Mouse (Mus musculus): ENCODE measurements around the gene 1700012B07Rik. TPM values are rescaled to one million over a fixed set of nuclear protein-coding genes. Genes with fewer than 3 reads are reported as not detected.

The 1700012B07Rik gene
- total and polyA plus RNA-seq, 3 experiments = not detected

- TF ChIP-seq CTCF (IDR thresholded peaks at IDR 0.05 in 2 of 3, conservative IDR thresholded peaks at IDR 0.05 in 1 of 3; ENCODE audit: control insufficient read depth in 1 of 3, insufficient read depth in 1 of 3, low read depth in 2 of 3, low read length in 3 of 3, poor library complexity in 1 of 3, severe bottlenecking in 1 of 3) (peak in 1 of 3 experiments; percentile 37; a peak in 2 of 6 replicates), SMC3 (IDR thresholded peaks at IDR 0.05; ENCODE audit: low read depth, low read length) (peak; percentile 31), MEF2A (IDR thresholded peaks at IDR 0.05; ENCODE audit: extremely low read depth, insufficient replicate concordance, low read depth, low read length, poor library complexity, severe bottlenecking) (no peak), ZKSCAN1 (IDR thresholded peaks at IDR 0.05; ENCODE audit: low read depth, low read length) (no peak), GABPA (IDR thresholded peaks at IDR 0.05; ENCODE audit: low read depth, low read length) (no peak), RAD21 (IDR thresholded peaks at IDR 0.05; ENCODE audit: low read depth, low read length) (peak; percentile 54), CHD1 (IDR thresholded peaks at IDR 0.05; ENCODE audit: low read depth, low read length) (no peak), MAZ (IDR thresholded peaks at IDR 0.05; ENCODE audit: low read depth, low read length) (no peak)
- Histone ChIP-seq H3K9ac (ENCODE audit: control insufficient read depth, low read depth, low read length, poor library complexity, severe bottlenecking) (no peak overlapping the region), H3K27ac (ENCODE audit: control insufficient read depth, low read depth, low read length) (no peak overlapping the region), H3K27me3 (ENCODE audit: control insufficient read depth in 1 of 2, insufficient read depth in 2 of 2, low read length in 2 of 2) (no peaks in the 10 kb centered on the region), H3K9me3 (replicated peaks; ENCODE audit: insufficient read depth, low read length) (no peaks in the 10 kb centered on the region), H3K4me3 (ENCODE audit: control insufficient read depth in 1 of 2, insufficient read depth in 1 of 2, low read depth in 2 of 2, low read length in 2 of 2) (no peak overlapping the region), H3K36me3 (ENCODE audit: control insufficient read depth in 1 of 2, insufficient read depth in 2 of 2, low read length in 2 of 2) (no peaks in the 10 kb centered on the region), H3K4me1 (ENCODE audit: control insufficient read depth in 1 of 2, insufficient read depth in 2 of 2, low read length in 2 of 2) (peaks cover 0 to 6% of the 10 kb centered on the region in 2 experiments; a peak in 2 of 4 replicates), H3K79me2 (ENCODE audit: control insufficient read depth, insufficient read depth, low read length, poor library complexity) (no peaks in the 10 kb centered on the region)
- no peak for DNase-seq (ENCODE audit: low read depth, low spot score)
These were observed 38.8 kb upstream of the 1700012B07Rik start for GRCm38 (mm10) chr11:109866537-109867160.

GRCm38 (mm10) chr11:109865526-109865925 lies 37.7 kb upstream of the 1700012B07Rik start:
- no peak for DNase-seq (ENCODE audit: low read depth, low spot score)
- TF ChIP-seq POLR2AphosphoS2 (IDR thresholded peaks at IDR 0.05; ENCODE audit: low read length) (no peak), TCF12 (IDR thresholded peaks at IDR 0.05; ENCODE audit: low read depth, low read length) (no peak), POLR2AphosphoS5 (IDR thresholded peaks at IDR 0.05; ENCODE audit: borderline replicate concordance, low read depth, low read length) (no peak), TBP (IDR thresholded peaks at IDR 0.05; ENCODE audit: low read depth, low read length) (no peak)
- Histone ChIP-seq H3K27me3 (ENCODE audit: control insufficient read depth in 1 of 2, insufficient read depth in 2 of 2, low read length in 2 of 2) (no peaks in the 10 kb centered on the region), H3K9ac (ENCODE audit: control insufficient read depth, low read depth, low read length, poor library complexity, severe bottlenecking) (no peak overlapping the region), H3K9me3 (replicated peaks; ENCODE audit: insufficient read depth, low read length) (no peaks in the 10 kb centered on the region), H3K27ac (ENCODE audit: control insufficient read depth, low read depth, low read length) (no peak overlapping the region), H3K36me3 (ENCODE audit: control insufficient read depth in 1 of 2, insufficient read depth in 2 of 2, low read length in 2 of 2) (no peaks in the 10 kb centered on the region), H3K79me2 (ENCODE audit: control insufficient read depth, insufficient read depth, low read length, poor library complexity) (no peaks in the 10 kb centered on the region), H3K4me3 (ENCODE audit: control insufficient read depth in 1 of 2, insufficient read depth in 1 of 2, low read depth in 2 of 2, low read length in 2 of 2) (no peak overlapping the region), H3K4me1 (ENCODE audit: control insufficient read depth in 1 of 2, insufficient read depth in 2 of 2, low read length in 2 of 2) (peaks cover 0 to 6% of the 10 kb centered on the region in 2 experiments; a peak in 2 of 4 replicates)

GRCm38 (mm10) chr11:109863951-109864350 lies 36.1 kb upstream of the 1700012B07Rik start:
- peaks cover 0 to 8% of the 10 kb centered on the region in 2 experiments; a peak in 2 of 4 replicates for H3K36me3 ChIP-seq (ENCODE audit: control insufficient read depth in 1 of 2, insufficient read depth in 2 of 2, low read length in 2 of 2)
- H3K4me3 ChIP-seq (ENCODE audit: control insufficient read depth in 1 of 2, insufficient read depth in 1 of 2, low read depth in 2 of 2, low read length in 2 of 2) = no peak overlapping the region
- H3K4me1 ChIP-seq (ENCODE audit: control insufficient read depth in 1 of 2, insufficient read depth in 2 of 2, low read length in 2 of 2) = peaks cover 0 to 13% of the 10 kb centered on the region in 2 experiments; a peak in 2 of 4 replicates
- no peak overlapping the region for H3K9ac ChIP-seq (ENCODE audit: control insufficient read depth, low read depth, low read length, poor library complexity, severe bottlenecking)
- no peaks in the 10 kb centered on the region for H3K9me3 ChIP-seq (replicated peaks; ENCODE audit: insufficient read depth, low read length)
- H3K27me3 ChIP-seq (ENCODE audit: control insufficient read depth in 1 of 2, insufficient read depth in 2 of 2, low read length in 2 of 2) = no peaks in the 10 kb centered on the region
- H3K79me2 ChIP-seq (ENCODE audit: control insufficient read depth, insufficient read depth, low read length, poor library complexity) = no peaks in the 10 kb centered on the region
- H3K27ac ChIP-seq (ENCODE audit: control insufficient read depth, low read depth, low read length) = no peak overlapping the region
- no peak for DNase-seq (ENCODE audit: low read depth, low spot score)
- TF ChIP-seq ZC3H11A (IDR thresholded peaks at IDR 0.05; ENCODE audit: low read depth, low read length) (no peak), POLR2A (IDR thresholded peaks at IDR 0.05; ENCODE audit: control insufficient read depth in 1 of 2, insufficient read depth in 1 of 2, low read depth in 1 of 2, low read length in 2 of 2, poor library complexity in 1 of 2) (no peak), MXI1 (IDR thresholded peaks at IDR 0.05; ENCODE audit: low read depth, low read length) (no peak), CHD1 (IDR thresholded peaks at IDR 0.05; ENCODE audit: low read depth, low read length) (no peak), POLR2AphosphoS2 (IDR thresholded peaks at IDR 0.05; ENCODE audit: low read length) (no peak), MYC (IDR thresholded peaks at IDR 0.05; ENCODE audit: low read depth, low read length) (no peak), TAL1 (IDR thresholded peaks at IDR 0.05; ENCODE audit: low read length) (no peak), RAD21 (IDR thresholded peaks at IDR 0.05; ENCODE audit: low read depth, low read length) (no peak), MAX (IDR thresholded peaks at IDR 0.05; ENCODE audit: low read length) (no peak), KAT2A (conservative IDR thresholded peaks at IDR 0.05; ENCODE audit: low read depth, low read length) (no peak), CHD2 (IDR thresholded peaks at IDR 0.05; ENCODE audit: low read length) (no peak), E2F4 (IDR thresholded peaks at IDR 0.05; ENCODE audit: borderline replicate concordance, low read depth, low read length) (no peak), JUND (IDR thresholded peaks at IDR 0.05; ENCODE audit: low read depth, low read length) (no peak), SMC3 (IDR thresholded peaks at IDR 0.05; ENCODE audit: low read depth, low read length) (no peak), HCFC1 (IDR thresholded peaks at IDR 0.05; ENCODE audit: low read depth, low read length) (no peak), POLR2AphosphoS5 (IDR thresholded peaks at IDR 0.05; ENCODE audit: borderline replicate concordance, low read depth, low read length) (no peak), BHLHE40 (IDR thresholded peaks at IDR 0.05; ENCODE audit: borderline replicate concordance, low read depth, low read length) (no peak), NRF1 (IDR thresholded peaks at IDR 0.05; ENCODE audit: insufficient read depth, low read depth, low read length, poor library complexity, severe bottlenecking) (no peak), TCF12 (IDR thresholded peaks at IDR 0.05; ENCODE audit: low read depth, low read length) (no peak)
